Mouse (Mus musculus) lung, adult 2 months (tissue): Measurements from ENCODE around the gene Mon1a.
A peak's percentile ranks its signal among the peaks of the same experiment; 100 is the strongest.

ENCODE experiments used
- CTCF ChIP-seq: fragments of 200-500 bp; IDR thresholded peaks from 2 replicates; pipeline ENCODE4 v1.5.1; 2011; ENCODE audit warnings: mild to moderate bottlenecking, low read length, control low read depth; ENCODE audit not compliant: insufficient read depth
- POLR2A ChIP-seq: fragments of 200-500 bp; IDR thresholded peaks from 2 replicates; pipeline ENCODE4 v1.6.1; 2011; ENCODE audit warnings: low read depth, mild to moderate bottlenecking, control low read depth, low read length, borderline replicate concordance; ENCODE audit errors: extremely low read depth

DNA sequence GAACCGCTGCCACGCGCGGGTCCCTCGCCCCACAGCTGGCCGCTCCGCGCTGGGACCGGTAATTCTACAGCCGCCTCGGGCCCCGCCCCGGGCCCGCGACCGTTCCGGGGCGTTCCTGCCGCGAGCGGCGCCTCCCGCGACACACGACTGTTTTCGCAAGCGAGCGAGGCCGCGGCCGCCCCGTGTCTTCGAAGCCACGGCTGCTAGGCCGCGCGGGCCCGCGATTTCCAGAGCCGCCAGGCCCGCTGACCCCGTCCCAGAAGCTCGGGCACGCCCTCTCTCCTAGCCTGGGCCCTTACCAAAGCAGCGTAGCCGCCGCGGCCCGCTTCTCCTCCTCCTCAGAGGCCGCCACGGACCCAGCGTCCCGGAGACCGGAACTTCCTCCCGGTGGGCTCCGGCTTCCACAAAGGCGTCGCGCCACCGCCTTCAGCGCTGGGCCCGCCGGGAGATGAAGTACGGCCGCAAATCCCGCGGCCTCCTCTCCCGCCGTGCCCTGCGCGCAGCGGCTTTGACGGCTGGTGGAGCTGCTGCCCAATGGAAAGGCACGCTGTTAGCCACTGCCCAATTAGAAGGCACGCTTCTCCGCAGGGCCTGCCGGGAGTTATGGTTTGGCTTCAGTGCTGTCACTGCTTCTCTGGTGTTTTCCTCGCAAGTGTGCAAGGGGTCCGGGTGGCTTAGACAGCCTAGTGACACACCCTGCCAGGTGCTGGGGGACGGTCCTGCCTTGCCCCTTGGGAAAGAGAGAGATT, 15.4 kb upstream of the Mon1a start:
- TF ChIP-seq POLR2A (peak; percentile 92; the same call in 1 of the 2 replicates), CTCF (no peak)
